Mouse (Mus musculus): ENCODE results near the gene 4930404N11Rik. TPM values are rescaled to one million over a fixed set of nuclear protein-coding genes. Genes with fewer than 3 reads are reported as not detected.

The 4930404N11Rik gene
- under 1 TPM; 0.45 to 0.51 TPM for total RNA-seq (2021)
- long read RNA-seq, experiment 1, result 0 reads
- long read RNA-seq, experiment 2, partial matches to known transcripts, result 0 of 1 reads
- long read RNA-seq, experiment 2, other reads (novel, unspliced or antisense), result 1 of 1 reads

DNA sequence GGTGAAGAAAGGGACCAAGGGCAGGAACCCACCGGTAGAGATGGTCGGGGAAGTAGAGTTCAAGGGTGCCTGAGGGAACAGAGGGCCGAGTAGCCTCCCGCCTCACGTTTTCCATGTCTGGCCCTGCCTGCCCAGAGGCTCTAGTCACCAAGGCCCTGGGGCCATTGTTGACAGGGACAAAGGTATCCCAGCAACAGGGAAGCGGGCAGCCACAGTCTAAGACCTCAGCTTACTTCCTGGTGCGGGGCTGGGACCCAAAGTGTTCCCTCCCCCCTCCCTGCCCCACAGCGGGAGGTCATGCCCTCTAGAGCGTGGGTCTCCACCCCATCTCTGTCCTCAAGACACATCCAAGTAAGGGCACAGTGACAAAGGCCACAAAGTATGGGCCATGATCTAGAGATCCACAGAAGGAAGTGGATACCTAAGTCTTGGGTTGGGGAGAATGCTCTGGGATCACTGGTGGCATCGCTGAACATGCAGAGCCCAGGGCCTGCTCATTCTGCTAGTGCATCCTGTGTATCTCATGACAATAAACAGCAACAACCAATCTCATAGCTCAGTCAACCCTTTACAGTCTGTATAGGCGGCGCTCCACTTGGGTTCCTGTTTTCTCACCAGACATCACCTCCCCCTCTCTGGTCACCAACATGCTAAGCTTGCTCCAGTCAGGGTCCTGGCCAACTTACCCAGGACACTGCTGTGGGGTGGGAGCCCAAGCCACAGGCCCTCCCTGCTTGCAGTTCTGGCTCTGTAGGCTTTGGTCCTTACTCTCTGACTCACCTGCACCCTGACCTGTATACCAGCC, at the start of gene 4930404N11Rik:
Gene 4930404N11Rik (minus strand): TSS at position 145 of the 805 bp plus-strand sequence.
- DNase-seq, result no peak

DNA sequence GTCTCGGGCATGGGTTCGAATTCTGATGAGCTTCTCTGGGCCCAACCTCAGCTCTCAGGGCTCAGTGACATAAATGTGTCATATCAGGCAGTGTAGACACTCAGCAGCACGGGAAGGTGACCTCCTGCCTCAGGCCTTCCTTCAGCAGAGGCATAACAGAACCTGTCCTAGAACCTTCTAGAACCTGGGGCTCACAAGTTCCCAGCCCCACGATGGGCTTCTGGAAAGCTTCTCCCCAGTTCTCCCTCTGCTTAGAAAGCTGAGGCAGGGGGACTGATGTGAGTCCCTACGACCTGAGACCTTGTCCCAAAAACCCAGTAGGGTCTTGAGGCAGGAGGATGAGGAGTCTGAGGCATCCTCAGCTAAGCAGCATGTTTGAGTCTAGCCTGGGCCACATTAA, 49.5 kb upstream of the 4930404N11Rik start:
- no peak for DNase-seq

DNA sequence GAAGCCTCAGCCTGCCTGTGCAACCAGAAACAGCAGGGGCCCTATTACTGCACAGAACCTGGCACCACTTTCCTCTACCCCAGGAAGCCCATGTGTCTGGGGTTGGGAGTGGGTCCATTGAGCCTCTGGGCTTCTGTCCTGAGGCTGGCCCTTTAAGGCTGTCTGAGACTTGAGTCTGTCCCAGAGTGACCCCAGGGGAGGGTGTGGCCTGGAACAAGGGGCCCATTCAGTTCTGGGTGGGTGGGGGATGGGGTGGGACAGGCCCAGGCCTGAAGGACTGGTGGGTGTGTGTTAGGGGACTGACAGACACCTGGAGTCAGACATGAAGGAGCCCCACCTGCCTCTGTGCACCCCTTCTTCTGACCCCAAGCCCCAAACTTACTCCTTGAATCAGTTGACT, 49.1 kb upstream of the 4930404N11Rik start:
- peak; percentile 72 to 75 for DNase-seq

DNA sequence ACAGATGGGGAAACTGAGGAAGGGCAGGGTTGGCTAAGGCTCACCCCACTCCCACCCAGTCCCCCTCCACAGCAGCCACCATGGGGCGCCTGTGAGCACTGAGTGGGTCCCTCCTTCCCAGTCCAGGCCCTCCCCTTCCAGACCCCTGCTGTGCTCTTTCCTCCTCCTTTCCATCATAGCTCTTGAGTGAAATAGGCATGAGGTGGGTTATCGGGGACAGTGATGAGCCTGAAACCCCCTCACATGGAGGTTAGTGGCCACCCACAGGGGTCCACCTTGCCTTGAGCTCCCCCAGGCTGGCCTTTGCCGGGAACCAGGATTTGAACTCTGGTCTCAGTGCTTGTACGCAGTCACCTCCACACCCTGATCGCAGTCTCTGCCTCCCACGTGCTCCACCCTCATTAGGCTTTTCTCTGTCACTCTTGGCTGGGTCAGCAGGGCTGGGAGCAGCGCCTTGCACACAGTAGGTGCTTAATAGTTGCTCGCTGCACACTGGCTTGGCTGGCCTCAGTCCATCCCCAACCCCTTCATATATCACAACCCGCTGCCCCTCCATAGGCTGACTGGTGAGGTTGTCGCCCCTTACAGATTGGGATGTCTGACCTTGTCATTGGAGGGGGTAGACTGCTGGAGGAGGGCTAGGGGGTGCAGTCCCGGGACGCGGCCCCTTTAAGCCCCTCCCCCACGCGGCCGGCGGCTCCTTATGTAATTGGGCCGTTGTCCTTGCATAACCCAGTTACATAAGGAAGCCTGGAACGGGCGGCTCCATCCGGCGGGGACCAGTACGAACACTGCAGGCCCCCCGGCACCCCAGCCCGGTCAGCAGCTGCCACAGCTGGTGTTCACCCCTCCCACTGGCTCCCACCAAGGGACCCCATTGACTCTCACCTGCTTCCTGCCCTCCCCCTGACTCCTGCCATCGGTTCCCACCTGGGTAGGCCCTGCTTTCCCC, 48.0 kb upstream of the 4930404N11Rik start:
- DNase-seq, result peak; percentile 93 to 95

DNA sequence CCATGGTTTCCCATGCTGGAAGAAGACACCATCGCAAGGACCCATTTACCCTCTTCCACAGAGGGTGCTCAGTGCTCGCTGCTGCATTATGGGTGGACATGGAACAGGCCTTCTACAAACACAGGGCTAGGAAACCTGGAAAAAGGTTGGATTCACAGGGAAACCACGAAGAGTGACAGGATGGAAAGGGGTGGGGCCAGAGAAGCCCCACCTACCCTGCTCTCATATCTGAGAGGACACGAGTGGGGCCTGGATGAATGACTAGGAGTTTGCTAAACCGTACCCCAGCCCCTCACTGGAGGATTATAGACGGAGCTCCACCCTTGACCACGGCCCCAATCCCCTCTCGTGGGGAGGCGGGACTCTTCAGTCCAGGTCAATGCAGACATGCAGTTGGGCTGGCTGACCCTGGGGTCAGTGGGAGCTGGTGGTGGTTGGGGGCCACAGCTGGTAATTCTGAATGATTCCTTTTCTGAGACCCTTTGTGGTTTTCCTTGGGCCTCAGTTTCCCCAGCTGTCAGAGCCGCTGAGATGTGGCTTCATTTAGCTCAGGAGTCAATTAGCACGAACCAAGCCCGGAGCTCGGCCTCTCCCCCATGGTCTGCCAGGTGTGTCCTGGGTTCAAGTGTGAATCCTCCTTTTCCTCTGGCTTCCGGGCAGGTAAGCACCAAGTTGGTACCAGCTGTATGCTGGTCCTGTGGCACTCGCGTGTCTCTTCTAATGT, 47.1 kb upstream of the 4930404N11Rik start:
- DNase-seq, result no peak

DNA sequence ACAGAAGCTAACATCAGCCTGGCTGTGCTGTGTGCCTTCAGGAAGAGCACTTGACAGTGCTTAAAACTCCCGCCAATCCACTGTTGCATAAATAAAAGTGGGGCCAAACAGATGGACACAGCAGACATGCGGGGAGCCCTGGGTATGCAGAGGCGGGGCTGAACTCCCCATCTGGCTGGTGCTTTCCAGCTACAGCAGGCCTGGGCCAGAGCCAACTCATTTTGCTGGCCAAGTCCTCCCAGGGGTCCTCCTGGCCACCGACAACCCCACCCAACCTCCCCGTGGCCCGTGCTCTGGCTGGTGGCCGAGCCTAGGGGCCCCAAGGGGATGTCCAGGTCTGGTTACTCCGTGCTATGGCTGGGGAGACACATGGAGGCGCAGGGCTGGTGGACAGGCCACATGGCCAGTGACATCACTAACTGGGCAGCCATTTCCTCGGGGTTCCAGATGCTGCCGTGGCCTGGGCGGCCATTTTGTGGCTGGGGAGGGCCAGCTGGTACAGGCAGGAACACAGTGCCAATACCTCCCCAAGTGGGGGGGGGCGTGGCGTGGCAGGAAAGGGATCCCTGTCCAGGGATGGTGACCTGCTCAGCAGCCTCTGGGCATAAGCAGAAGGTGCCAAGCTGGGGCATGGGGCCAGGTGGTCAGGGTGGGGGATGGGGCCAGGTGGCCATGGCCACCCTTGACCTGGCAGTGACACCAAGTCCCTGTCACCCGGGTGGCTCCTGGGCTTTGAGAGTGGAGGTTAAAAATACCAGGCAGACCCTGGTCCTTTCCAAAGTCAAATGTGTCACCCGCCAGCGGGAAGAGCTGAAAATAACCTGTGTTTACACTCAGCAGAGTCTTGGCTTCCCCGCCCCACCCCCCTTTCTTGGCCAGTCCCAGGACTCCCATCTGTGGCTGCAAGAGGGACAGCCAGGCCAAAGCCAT, 46.1 kb upstream of the 4930404N11Rik start:
- DNase-seq, result peak; percentile 95 to 97

DNA sequence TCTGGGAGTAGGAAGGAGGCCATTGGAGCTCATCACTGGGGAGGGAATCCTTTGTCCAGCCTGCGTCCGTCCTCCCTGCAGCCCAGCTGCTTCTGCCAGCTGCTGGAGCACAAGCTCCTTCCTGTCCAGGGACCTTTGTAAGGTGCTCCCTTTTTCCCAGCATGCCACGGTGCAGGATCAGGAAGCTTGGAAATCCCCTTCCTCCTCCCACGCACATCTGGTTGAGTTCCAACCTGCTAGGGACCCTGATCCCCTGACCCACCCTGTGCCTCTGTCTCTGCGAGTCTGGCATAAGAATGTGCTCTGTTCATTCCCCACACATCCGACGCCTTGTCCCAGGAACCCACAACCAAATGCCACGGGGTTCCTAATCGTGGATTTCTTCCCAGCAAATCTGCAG, 45.4 kb upstream of the 4930404N11Rik start:
- peak; percentile 76 to 81 for DNase-seq

DNA sequence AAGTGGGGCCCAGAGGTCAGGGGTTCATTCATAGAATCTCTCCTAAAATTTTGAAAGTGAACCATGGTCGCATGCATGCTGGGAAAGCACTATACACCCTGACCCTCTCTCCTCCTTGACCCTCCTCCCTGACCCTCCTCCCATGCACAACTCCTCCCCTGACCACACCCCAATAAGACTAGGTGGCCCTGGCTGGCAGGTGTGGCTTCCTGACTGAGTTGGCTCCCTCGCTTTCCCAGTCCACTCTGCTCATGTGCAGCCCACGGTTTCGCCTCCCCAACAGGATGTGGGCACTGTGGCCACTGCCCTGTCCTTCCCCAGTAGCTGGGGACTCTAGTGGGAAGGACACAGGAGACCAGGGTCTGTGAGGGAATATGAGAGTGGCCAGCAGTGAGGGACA, 44.7 kb upstream of the 4930404N11Rik start:
- no peak for DNase-seq

DNA sequence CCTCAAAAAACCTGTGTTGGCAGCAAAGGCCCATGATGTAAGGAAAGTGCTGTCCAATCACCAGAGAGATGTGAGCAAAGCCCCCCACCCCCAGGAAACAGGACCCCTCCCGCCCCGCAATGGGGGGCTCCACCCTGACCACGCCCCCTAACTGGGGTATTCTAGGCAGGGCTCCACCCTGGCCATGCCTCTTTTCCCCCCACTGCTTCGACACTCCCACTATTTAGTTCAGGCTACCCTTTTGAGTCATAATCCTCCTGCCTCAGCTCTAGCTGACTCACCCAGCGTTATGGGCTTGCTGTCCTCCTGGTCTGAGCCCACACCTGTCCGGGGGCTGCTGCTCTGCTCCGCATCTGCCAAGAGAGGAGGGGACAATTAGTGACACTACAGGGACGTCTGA, 43.7 kb upstream of the 4930404N11Rik start:
- DNase-seq, result no peak

DNA sequence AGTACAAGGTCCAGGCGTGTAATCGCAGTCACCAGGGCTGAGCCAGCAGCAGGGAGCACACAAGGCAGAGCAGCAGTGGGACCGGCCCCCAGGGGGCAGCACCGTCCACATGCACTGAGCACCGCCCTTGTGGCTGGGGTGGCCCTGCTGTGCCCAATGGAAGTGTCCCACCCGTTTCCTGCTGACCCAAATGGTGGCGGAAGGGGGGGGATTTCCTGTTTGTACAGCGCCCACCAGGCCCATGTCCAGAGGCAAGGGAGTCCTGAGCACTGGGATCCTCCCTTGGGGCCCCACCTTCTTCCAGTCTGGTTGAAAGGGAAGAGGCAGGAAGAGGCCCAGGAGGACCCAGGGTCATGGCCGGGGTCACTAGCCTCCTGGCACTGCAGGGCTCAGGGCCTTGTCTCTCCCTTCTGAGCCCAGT, 43.3 kb upstream of the 4930404N11Rik start:
- peak; percentile 92 to 95 for DNase-seq

DNA sequence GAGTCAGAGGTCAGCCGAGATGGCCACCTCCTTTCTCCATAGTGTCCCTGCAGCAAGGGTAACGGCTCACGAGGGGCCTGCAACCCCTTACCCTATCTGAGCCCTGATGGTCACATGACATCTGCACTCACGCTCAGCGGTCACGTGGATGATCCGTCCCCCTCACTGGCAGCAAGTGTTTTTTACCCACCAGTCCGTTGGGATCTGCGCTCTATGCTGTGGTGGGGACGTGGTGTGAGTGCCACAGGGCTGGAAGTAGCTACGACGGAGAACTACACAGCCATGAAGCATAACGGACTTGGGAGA, 42.8 kb upstream of the 4930404N11Rik start:
- no peak for DNase-seq

DNA sequence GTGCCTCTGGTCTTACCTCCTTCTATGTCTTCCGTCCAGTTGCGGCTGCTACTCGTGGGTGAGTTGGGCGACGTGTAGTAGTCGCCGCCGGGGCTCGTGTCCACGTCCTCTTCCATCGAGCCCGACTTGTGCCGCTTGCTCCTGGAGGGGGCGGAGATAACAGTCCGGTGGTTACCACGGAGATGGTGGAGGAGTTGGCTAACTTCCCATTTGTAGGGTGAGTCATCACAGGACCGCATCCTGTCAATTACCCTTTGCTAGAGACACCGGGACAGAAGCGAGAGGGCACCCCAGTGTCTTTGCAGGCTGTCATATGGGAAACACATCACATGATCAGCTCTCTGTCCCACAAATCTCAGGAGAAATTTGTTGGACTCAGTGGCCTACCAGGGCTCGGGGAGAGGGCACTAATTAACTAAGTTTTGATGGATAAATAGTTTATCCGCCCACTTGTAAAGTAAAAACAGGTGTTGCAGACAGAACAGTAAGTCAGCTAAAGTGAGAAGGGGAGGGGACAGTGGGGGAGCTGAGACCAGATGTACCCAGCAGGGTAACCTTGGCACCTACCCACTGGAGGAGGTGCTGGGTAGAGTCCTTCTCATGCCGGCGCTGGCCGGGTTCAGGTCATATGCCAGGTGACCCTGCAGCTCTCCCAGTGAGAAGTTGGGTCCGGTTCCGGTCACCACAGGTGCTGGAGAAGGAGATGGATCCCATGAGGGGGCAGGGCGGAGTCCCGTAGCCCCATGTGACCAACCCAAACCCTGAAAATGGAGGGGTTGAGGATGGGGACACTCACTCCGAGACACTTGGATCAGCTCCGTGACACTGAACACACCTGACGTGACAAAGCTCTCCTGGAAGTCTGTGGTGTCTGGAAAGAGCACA, 42.2 kb upstream of the 4930404N11Rik start:
- peak; percentile 90 to 96 for DNase-seq

DNA sequence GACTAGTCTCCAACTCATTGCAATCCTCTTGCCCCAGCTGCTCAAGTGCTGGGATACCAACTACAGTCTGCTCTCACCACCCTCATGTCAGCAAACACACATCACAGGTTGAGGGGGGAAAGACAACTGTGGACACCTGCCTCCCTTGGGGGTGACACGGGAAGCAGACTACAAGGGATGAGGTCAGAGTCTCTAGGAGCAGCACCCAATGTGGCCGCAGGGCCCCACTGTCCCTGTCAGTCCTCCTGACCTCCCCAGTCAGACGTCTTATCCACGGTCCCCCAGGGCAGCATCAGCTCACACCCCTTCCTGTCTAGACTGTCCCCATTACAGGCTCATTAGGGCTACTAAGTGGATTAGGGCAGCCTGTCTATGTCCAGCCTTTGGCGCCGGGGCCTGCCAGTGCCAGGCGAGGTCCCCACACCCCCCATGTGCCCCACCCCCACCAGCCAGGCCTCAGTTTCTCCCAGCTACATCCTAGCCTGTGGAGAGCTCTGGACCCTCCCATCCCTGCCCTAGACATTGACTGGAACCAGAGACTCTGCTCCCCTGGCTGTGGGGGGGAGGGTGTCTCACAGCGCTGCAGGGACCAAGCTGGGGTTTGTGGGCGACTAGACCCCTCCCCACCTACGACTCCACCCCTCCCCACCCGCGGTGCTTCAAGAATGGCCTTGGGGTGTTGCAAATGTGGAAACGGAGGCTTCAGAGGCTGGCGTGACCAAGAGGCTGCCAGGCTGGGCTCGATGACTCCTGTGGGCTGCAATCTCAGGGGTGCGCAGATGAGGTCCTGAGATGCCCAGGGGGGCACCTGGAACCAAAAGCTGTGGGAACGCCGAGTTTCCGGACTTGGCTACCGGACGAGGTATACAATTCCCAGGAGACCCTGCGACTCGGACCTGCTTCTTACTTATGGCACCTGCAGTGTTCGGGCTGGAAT, 41.2 kb upstream of the 4930404N11Rik start:
- DNase-seq, result no peak

DNA sequence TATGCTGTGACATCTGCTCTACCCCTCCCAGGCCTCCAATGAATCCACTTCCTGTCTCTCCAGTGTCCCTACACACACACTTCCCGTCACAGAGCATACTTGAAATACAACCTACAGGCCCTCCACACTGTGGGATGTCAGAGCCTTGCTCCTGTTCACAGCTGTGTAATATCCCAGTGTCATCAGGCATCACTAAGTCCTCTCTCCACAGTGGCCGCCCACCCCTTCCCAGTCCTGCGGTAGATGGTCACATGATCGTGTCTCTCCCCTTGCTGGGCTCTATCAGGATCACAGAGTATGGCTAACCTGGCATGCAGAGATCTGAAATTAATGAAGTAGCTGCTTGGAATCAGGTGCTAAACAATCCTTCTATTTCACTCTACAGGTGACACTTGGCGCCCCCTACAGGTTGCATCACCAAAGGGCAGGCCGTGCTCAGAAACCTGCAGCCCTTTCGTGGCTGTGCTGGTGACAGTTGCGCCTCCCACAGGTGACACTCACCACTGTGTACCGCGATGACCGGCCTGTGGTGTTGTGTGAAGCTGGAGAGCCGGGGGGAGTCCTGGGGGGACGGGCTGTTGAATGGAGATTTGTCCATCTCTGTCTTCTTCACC, 40.1 kb upstream of the 4930404N11Rik start:
- DNase-seq, result peak in 1 of 2 experiments; percentile 80

DNA sequence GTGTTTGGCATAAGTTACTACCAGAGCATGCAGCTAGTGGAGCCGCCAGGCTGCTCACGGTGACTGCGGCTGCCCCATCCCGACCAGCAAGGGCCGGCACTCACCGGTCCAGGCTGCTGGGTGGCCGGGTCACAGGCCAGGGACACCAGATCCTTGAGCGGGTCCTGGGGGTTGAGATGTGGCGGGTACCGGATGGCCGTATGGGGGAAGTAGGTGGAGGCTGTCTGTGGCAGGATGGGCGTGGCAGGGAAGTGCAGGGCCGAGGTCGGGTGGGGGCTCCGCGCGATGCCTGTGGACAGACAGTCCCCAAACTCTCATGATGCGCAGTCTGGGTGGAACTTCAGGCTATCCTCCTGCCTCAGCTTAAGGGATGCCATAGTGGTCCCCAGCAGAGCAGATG, 39.1 kb upstream of the 4930404N11Rik start:
- DNase-seq, result peak; percentile 51 to 76

DNA sequence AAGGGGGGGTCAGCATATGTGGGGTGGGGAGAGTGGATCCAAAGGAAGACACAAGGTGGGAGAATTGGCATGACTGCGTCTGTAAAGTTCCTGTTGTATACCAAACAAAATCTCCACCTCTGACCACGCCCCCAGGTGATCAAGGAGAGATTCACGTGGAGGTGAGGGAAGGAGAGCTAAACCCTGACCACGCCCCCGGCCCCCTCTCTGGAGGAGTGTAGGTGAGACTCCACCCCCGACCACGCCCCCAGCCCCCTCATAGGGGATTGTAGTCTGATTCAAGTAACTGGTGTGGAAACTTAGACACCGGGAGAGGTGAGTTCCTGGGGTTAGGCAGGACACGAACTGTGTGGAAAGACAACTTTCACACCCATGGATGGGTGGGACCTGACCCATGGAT, 38.5 kb upstream of the 4930404N11Rik start:
- DNase-seq, result no peak

DNA sequence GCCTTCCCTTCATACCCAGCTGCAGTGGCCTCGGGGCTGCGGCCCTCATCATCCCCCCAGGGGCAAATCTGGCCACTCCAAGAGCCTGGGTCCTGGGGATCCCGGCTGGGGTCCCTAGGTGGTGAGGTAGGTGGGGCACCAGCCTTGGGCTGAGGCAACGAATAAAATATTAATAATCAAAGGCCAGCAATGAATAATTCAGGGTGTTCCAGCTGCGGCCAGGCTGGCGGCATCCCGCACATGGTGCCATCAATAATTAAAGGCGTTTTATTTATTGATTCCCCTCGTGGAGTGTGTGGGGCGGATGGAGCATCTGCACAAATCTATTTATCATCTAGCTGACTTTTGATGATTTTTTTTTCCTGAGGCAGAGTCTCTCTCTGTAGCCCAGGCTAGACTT, 37.9 kb upstream of the 4930404N11Rik start:
- no peak for DNase-seq

DNA sequence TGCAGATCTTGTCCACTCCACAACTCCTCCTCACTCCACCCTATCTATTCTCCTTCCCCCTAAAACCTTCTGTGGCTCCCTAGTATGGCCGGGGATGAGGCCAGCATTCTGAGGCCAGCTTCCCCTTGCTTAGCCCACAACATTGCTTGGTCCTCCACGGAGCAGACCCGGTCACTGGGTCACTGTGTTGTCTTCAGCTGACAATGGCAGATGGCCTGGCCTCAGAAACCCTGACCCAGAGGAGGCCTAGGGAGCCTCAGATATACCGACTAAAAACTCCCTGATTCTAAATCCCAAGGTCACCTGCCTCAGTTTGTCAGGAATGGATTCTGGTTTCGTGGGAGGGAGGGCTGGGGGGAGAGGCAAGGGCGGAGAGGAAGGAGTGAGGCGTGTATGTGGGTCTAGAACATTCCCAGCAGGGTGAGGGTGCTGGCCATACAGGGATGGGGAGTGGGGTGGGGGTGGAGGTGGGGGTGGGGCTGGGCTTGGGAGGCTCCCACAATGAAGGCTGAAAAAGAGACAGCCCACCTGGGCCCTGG, 36.7 kb upstream of the 4930404N11Rik start:
- DNase-seq, result no peak

Measured in heart, adult 18-20 months (tissue).